Mouse (Mus musculus): Measurements from ENCODE around the gene E130208F15Rik.

E130208F15Rik gene

DNA sequence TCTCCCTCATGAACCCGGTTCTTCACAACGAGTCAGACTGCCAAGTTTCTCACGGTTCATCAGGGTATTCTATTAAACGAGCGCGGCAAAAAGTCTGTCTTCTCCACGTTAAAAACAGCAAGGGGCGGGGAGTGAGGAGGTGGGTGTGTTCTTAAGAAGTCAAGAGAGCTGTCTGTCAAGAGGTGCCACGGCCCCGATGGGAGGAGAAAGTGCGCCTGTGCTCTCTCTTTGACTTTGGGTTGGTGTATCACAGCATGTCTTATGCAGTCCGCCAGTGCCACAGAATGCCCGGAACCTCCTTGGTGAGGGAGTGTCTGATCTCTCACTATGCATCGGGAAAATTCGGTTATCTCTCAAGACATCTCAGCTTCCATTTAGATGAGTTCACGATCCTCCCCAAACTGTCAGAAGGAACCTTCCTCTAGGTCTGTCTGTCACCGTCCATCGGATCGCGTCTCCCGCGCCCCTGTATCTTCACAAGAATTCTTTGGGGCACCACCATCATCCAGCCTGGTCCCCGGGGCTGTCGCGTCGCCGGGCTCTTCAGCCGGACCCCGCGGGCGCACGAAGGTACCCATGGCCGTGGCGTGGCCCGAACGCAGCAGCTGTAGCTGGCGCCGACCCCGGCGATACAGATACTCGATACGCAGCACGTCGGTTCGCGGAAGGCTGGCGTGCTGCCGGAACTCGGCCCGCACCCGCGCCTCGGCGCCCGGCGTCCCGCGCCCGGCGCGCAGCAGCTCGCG, at the start of gene E130208F15Rik:
E130208F15Rik (plus strand) TSS at position 202 of the 746 bp plus-strand sequence.
- DNase-seq (ENCODE audit: low spot score), result peak; percentile 82

DNA sequence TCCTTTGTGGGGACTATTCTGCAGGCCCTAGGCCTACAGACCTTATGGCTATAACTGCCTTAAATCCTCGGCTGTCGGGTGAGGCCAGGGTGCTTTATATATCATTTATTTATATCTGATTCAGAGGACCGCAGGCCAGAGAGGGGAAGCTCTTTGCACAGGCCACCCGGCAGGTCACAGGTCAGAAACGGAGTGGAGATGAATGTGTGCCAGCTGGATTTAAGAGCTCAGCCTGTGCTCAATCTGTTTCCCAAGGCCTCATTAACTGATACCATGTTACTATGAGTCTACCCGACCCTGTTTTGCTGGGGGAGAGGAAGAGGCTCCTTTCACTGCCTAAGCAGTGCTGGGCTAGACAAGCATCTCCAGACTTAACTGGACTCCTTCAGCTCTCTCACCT, 47.2 kb upstream of the E130208F15Rik start:
- no peak for DNase-seq (ENCODE audit: low spot score)

DNA sequence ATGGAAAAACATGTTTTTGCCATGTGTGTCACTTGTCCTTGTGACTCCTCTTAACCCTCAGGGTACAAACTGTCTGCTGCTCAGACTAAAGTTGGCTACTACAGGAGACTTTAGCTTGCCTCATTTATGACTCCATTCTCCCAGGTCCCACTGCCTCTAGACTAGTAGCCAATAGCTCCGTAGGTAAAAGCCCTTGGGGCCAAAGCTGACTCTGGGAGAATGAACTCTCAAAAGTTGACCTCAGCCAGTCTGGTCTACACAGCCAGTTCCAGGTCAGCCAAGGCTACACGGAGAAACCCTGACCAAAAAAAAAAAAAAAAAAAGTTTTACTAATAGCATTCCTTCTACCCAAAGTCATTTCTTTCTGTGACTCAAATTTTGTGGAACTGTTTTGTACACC, 42.6 kb upstream of the E130208F15Rik start:
- no peak for DNase-seq (ENCODE audit: low spot score)

DNA sequence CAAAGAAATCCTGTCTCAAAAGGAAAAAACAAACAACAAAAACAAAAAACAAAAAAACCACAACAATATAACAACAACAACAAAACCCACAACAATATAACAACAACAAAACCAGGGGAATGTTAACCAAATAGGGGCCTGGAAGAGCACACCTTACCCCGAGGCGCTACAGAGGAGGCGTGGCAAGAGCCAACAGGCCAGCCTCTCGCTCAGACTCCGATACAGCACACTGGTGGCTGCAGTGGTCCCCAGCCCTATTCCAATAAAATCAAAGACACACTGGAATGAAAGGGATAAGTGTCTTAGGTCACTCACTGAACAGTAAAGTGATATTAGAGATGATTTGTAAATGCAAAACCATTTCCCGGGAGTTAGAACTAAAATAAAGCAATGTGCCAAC, 42.0 kb upstream of the E130208F15Rik start:
- DNase-seq (ENCODE audit: low spot score), result no peak

DNA sequence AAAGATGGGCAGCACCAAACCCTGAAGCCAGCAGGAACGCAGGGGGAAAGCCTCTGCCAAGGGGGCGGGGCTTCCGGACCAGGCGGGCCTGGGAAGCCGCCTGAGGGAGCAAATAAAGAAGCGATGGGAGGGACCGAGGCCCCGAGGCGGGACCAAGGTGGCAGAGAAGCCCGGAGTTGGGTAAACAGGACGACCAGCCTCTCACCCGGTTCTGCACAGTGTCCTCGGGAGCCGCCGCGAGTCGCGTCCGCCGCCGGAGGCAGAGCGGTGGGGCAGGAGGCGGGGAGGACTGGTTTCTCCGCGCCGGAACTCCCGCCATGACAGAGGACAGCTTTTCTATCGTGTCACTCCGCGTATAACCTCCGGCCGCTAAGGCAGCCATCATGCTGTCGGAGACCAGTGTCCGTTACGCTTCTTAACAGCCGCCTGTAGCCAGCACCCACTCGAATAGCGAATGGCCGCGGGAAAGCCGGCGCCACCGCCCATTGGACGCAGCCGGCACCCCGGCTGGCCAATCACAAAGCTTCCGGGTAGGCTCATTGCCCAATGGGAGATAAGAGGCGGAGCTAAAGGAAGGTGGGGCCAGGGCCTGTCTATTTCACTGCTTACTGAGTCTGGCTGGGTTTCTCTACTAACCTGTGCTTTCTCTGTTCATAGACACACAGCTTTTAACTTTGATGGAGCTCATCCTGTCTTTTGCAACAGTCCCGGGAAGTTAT, 41.4 kb upstream of the E130208F15Rik start, which contains the start of the genes Thap8 and Wdr62:
Thap8 (plus strand) TSS at position 144 of the 719 bp plus-strand sequence.
Wdr62 (minus strand) TSS at position 469 of the 719 bp plus-strand sequence.
- DNase-seq (ENCODE audit: low spot score), result peak; percentile 94

DNA sequence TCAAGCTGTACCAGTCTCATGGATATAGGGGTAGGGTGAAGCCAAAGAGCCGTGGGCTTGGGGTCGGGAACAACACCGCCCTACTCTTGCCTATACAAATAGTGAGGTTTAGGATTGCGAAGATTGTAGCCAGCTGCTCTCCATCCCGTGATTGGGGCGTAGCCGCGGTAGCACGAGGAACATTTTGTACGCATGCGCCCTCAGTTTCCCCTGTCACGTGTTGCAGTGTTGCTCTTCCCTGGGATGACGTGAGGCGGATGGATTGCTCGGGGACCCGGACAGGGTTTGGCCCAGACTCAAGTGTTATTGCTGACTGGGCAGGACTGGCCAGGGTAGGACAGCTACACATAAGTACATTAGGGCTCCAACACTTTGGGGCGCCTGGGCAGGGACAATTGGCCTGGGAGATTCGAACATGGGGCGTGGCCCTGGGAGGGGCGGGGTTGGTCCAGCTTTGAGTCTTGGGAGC, 40.8 kb upstream of the E130208F15Rik start:
- peak; percentile 92 for DNase-seq (ENCODE audit: low spot score)

DNA sequence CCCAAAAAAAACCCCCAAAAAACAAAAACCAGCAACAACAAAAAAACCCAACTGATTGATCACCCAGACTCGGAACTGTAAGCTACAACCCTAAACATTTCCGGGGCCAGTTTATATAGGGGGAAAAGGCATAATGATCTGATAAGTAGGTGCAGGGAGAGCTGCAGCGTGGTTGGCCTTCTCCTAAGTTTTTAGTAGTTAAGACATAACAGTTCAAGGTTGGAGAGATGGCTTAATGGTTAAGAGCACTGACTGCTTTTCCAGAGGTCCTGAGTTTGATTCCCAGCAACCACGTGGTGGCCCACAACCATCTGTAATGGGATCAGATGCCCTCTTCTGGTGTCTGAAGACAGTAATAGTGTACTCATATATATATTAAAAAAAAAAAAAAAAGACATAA, 40.0 kb upstream of the E130208F15Rik start:
- no peak for DNase-seq (ENCODE audit: low spot score)

DNA sequence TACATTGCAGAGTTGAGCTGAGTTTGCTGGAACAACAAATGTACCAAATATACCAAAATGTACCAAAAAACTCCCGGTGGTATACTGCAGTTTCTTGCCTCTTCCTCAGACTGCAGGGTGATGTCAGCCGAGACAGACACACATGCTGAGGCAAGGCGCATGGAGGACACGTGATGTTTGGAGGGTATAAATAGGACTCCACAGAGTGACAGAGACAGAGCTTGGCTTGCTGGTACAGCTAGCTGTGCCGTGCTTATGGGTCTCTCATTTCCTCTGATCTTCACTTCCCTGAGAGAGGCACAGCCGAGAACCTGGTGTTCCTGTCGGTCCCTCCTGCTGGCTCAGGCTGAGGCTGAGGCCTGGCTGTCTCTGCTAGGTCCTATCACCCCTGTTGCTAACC, 38.8 kb upstream of the E130208F15Rik start:
- no peak for DNase-seq (ENCODE audit: low spot score)

DNA sequence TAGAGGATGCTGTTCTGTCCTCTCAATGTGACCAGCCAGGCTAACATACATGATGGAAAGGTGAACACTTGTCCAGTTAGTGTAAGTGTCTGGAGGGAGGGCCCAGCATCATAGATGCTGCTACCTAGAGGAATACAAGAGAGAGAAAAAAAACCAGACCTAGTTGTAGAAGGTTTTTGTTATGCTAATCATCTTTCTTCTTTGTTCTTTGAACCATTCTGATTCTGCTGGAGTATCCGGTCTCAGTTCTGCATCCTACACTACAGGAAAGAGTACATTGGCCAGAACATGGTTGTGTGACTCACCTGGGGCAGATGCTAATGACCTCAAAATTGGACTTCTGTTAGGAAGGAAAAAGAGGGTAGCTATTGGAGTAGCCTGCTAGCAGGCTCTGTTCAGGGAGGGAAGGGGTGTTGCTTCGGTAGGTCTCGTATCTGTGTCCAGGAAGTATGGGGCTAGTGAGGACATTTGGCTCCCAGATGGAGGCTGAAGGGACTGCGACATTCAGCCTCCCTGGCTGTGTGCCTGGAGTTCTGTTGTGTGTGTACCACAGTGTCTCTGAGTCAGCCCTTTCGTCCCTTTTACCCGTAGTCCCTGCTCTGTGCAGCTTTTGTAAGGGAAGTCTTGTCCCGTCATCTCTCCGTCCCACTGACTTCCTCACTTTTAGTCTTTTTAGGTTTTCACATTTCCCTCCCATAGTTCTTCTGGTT, 34.7 kb upstream of the E130208F15Rik start:
- DNase-seq (ENCODE audit: low spot score), result no peak

DNA sequence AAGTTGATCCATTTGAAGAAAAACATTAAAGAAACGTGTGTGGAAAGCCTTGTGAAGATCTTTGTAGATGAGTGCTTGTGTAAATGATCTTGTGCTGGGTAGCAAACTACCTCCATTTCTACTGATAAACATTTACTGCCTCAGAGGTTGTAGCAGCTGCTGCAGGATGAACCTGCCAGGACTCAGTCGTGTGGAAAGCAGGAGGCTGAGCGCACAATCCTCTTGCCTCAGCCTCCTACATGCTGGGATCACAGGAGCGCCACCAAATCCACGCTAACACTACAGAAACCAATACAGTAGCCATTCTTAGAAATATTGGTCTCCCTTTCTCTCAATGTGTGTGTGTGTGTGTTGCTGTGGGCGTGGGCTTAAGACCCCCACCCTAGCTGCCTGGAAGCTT, 33.5 kb upstream of the E130208F15Rik start:
- DNase-seq (ENCODE audit: low spot score), result no peak

DNA sequence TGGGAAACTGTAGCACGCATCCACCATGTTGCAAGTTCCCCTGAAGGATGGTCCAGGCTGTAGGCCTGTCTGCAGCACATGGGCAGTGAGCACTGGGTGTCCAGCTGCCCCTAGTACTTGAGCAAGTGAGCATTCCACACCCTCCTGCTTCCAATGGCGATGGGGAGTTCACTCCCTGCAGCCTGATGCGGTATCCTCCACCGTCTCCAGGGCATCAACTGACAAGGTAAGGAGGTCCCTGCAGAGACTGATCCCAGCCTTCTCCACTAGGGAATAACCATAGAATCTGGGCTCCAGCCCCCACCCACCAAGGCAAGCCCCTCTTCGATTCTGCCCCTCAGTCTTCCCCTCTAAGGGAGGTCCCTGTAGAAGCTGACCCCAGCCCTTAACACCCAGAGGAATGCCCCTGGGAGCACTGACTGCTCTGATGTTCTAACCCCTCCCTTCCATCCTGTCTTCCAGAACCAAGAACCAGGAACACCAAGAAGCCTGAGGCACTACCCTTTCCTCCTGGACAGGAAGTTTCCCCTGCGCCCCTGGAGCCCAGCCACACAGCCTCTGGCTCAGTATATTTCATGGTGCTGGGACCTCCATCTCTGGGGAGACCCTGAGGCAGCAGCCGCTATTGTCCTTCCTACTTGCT, 32.3 kb upstream of the E130208F15Rik start:
- no peak for DNase-seq (ENCODE audit: low spot score)

DNA sequence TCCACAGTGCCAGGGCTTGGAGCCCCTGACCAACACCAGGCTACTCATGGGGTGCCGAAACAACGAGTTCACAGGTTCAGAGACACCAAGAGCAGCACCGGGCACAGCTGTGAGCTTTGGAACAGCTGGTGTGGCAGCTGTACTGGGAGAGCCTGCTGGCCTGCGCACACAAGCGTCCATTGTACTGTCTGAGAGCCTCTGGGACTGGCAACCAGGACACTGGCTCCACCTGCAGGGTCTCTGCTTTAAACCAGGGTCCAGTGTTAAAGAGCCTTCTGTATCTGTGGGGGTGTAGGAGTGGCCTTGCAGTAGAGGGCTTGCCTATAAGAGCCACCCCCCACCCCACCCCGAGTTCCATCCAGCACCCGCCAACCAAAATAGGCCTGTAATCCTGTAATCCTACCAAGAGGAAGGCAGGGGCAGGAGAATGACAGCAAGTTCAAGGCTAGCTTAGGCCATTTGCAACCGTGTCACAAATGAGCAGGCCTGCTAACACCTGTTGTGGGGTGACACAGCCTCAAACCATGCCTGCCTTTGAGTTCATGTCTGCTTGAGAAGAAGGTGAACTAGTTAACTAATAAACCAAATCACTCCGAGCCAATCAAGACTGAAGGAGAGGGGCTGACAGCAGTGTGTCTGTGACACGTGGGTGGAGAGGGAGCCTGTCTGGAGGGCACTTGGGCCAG, 31.7 kb upstream of the E130208F15Rik start:
- DNase-seq (ENCODE audit: low spot score), result no peak

DNA sequence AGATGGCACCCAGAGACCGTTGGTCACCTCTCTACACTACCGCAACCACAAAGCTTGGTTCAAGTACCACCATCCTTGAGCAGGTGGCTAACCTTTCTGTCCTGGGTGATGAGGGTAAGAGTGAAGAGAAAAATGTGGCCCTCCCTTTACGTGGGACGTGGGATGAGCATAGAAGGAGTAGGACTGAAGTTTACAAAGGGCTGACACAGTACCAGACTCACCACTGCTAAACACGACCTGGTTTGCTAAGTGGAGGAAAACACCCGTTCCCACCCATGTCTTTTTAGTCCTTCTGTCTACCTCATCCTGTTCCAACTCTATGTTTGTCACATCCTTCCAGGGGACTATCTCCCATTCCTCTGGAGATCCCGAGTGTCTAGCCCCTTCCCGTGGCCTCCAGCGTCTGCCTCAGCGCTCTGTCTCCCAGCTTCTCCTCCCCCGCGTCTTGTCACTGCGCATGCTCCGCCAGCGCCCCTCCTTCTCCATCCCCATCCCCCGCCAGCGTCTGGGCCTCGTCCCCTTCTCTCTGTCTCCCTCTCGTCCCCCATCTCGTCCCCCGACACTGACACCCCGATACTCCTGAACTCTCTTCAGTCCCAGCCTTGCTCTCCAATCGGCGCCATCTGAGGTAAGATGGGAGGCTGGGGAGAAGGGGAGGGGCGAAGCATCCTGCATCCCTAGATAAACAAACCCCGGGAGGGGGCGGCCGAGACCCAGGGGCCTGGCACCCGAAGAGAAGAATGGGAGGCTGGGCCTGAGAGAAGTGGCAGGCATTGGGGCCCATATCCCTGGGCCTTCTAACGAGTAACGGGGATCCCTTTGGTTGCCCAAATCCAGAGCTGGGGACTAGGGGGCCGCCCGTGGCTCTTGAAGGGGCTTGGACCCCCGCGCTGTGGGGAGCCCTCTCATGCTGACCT, 30.1 kb upstream of the E130208F15Rik start, which contains the start of gene Clip3:
Clip3 (plus strand) TSS at position 514 of the 917 bp plus-strand sequence.
- no peak for DNase-seq (ENCODE audit: low spot score)

DNA sequence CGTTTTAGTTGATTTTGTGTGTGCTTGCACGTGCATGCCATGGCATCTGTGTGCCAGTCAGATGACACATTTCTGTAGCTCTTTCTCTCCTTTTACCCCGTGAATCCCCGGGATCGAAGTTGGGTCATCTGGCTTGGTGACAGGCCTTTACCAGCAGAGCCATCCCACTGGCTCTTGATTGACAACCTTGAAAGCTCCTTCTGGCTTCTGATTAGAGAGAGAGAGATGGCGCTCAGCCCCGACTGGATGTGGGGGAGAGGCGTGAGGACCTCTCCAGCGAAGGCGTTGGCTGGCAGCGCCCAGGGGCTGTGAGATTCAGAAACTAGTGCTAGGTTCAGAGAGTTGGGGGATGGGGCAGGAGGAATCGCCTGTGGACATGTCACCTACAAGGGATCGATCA, 27.7 kb upstream of the E130208F15Rik start:
- no peak for DNase-seq (ENCODE audit: low spot score)

DNA sequence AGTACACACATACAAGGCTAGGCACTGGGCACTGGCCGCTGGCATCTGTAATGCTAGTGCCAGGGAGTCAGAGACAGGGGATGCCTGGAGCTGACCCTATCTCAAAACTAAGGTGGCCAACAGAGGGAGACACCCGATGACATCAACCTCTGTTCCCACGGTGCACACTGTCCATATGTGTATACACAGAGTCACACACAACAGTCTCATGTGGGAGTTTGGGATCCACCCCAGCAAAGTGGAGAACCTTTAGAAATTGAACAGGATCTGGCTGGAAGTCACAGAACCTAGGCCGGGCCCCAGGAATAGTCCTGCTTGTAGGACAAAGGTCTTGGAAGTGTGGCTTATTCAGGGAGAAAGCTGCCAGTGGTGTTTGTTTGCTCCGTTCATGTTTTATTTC, 27.2 kb upstream of the E130208F15Rik start:
- no peak for DNase-seq (ENCODE audit: low spot score)

DNA sequence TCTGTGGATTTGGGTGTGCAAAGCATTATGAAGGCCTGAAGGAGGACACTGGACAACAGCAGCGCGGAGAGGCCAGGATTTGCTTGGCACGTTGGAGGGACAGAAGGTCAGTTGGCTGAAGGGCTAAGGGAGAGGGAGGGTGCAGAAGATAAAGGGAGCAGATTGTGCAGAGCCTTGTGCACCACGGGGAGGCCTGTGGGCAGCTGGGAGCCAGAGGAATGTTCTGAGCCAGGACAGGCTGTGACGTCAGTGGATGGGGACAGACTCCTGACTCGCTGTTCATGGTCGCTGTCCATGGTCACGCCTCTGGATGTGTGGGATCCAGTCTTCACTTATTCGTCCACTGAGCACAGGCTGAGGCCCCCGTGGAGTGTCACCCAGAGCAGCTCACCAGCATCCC, 26.4 kb upstream of the E130208F15Rik start:
- DNase-seq (ENCODE audit: low spot score), result no peak

DNA sequence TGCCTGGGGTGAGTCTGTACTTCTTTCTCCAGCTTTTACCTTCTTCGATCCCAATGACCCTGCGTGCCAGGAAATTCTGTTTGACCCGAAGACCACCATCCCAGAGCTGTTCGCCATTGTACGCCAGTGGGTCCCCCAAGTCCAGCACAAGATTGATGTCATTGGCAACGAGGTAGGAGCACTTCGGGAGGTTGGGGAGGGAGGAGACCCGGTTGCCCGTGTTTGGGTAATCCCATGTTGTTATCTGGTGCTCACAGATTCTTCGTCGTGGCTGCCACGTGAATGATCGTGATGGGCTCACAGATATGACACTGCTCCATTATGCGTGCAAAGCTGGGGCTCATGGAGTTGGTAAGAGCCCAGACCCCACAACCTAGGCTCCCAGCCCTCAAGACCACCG, 24.7 kb upstream of the E130208F15Rik start:
- no peak for DNase-seq (ENCODE audit: low spot score)

DNA sequence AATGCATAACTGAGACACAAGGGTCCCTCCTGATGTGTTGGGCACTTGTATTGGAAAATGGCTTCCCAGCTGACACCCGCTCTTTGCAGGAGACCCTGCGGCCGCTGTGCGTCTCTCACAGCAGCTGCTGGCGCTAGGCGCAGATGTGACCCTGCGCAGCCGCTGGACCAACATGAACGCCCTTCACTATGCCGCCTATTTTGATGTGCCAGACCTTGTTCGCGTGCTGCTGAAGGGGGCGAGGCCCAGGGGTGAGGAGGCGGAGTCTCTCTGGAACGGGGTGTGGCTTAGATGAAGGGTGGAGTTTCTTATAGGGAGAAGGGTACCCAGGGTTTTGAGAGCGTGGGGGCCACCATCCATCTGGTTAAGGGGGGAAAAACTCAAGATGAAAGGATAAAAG, 24.3 kb upstream of the E130208F15Rik start:
- DNase-seq (ENCODE audit: low spot score), result no peak

DNA sequence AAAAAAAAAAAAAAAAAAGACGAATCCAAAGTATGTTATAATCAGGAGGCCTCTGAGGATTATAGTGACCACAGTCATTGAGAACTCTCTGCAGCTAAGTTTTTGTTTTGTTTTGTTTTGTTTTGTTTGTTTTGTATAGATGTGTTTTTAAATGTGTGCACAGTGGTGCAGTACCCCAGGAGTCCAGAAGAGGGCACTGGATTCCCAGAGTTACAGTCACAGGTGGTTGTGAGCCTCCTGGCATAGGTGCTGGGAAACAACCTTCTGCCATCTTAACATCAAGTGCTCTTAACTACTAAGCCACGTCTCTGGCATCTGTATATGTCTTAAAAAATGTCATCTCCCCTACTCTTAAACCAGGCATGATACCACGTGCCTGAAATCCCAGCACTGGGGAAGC, 20.6 kb upstream of the E130208F15Rik start:
- no peak for DNase-seq (ENCODE audit: low spot score)

DNA sequence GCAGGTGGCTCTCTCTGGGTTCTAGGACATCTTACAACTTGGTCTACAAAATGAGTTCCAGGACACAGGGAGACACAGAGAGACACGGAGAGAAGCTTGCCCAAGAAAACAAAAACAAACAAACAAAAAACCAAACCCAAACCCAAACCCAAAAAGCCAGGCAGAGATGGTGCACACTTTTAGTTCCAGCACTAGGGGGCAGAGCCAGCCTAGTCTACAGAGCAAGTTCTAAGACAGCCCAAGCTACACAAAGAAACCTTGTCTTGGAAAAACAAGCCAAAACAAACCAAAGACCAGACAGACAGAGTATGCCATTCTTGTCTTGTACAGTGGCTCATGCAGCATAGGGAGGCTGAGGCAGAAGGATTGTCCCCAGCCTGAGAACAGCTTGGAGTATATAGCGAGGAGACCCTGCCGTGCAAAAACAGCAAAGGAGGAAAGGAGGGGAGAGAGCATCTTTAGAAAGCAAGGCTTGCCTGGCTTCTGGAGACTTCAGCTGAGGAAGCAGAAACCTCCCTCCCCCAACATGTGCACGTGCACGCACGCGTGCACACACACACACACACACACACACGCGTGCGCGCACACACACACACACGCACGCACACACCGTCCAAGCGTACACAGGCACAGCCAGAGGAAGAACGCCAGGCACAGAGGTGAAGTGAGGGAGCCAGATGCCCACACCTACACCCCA, 15.3 kb upstream of the E130208F15Rik start:
- DNase-seq (ENCODE audit: low spot score), result no peak
